Mouse (Mus musculus) myocyte (in vitro differentiated cells): ENCODE results near the gene G6pc3.

ENCODE experiments used
- CEBPB ChIP-seq: IDR thresholded peaks from 2 replicates; pipeline ENCODE4 v1.6.1; 2011; ENCODE audit warnings: mild to moderate bottlenecking, moderate library complexity; ENCODE audit not compliant: poor library complexity, insufficient read depth, severe bottlenecking
- E2F4 ChIP-seq: IDR thresholded peaks from one replicate; pipeline ENCODE4 v1.6.1; 2011; ENCODE audit warnings: mild to moderate bottlenecking, control low read depth, moderate library complexity; ENCODE audit not compliant: insufficient read depth
- MAX ChIP-seq: IDR thresholded peaks from one replicate; pipeline ENCODE4 v1.6.1; 2011; ENCODE audit warnings: low read depth, mild to moderate bottlenecking, control low read depth
- MYOD1 ChIP-seq, 3 experiments: IDR thresholded peaks; one replicate each; pipeline ENCODE4 v1.6.1; 2011; ENCODE audit warnings: control low read depth in 2 of 3, low read depth in 2 of 3, mild to moderate bottlenecking in 2 of 3, moderate library complexity in 1 of 3; ENCODE audit not compliant: insufficient read length in 2 of 3, control insufficient read depth in 1 of 3
- MYOG ChIP-seq, 3 experiments: IDR thresholded peaks; one replicate each; pipeline ENCODE4 v1.6.1; 2011; ENCODE audit warnings: control low read depth in 2 of 3, low read depth in 2 of 3, mild to moderate bottlenecking in 2 of 3; ENCODE audit not compliant: insufficient read length in 2 of 3, control insufficient read depth in 1 of 3, insufficient read depth in 1 of 3
- POLR2A ChIP-seq: IDR thresholded peaks from one replicate; pipeline ENCODE4 v1.6.1; 2011; ENCODE audit warnings: low read depth, mild to moderate bottlenecking, control low read depth, moderate library complexity; ENCODE audit not compliant: insufficient read length
- POLR2AphosphoS2 ChIP-seq: IDR thresholded peaks from one replicate; pipeline ENCODE4 v1.6.1; 2011; ENCODE audit warnings: low read depth, control low read depth; ENCODE audit not compliant: insufficient read length
- REST ChIP-seq: IDR thresholded peaks from one replicate; pipeline ENCODE4 v1.6.1; 2011; ENCODE audit warnings: mild to moderate bottlenecking, control low read depth, moderate library complexity; ENCODE audit not compliant: insufficient read depth, insufficient read length
- SRF ChIP-seq: IDR thresholded peaks from one replicate; pipeline ENCODE4 v1.6.1; 2011; ENCODE audit warnings: low read depth; ENCODE audit not compliant: control insufficient read depth, insufficient read length
- USF1 ChIP-seq: IDR thresholded peaks from one replicate; pipeline ENCODE4 v1.6.1; 2011; ENCODE audit warnings: low read depth, mild to moderate bottlenecking, control low read depth, moderate library complexity

DNA sequence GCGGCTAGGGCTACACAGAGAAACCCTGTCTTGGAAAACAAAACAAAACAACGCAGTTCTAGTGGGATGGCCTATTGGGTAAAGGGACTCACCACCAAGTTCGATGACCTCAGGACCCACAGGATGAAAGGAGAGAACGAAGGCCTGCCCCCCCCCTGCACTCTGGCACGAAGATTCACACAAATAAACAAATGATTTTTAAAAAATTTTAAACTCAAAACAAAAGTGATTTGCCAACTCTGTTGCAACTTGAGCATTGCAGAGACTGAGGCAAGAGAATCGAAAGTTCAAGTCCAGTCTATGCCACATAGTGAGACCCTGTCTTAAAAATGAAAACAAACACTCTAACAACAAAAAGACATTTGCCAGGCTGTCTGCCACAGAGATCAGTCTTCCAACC is 51.2 kb downstream of the G6pc3 start:
- no peak for TF ChIP-seq POLR2A
- TF ChIP-seq E2F4 = no peak
- no peak for TF ChIP-seq SRF
- no peak for TF ChIP-seq USF1
- TF ChIP-seq MYOG (IDR thresholded peaks at IDR 0.05; ENCODE audit: control insufficient read depth in 1 of 3, insufficient read depth in 1 of 3, insufficient read length in 2 of 3, low read depth in 2 of 3) = no peak
- no peak for TF ChIP-seq CEBPB
- no peak for TF ChIP-seq POLR2AphosphoS2
- TF ChIP-seq MYOD1 (IDR thresholded peaks at IDR 0.05; ENCODE audit: control insufficient read depth in 1 of 3, insufficient read length in 2 of 3, low read depth in 2 of 3) = no peak
- no peak for TF ChIP-seq REST
- no peak for TF ChIP-seq MAX
